Mouse (Mus musculus): ENCODE measurements around the gene Olfr1287.

The Olfr1287 gene

GRCm38 (mm10) chr2:111448842-111449241 lies at the start of gene Olfr1287:
Olfr1287 (plus strand) TSS chr2:111449142.
- DNase-seq: no peak

- no peak for DNase-seq
Observed at GRCm38 (mm10) chr2:111422931-111423330, 26.0 kb upstream of the Olfr1287 start, which contains the start of gene Olfr1286. Olfr1286 (minus strand) TSS chr2:111423115.

GRCm38 (mm10) chr2:111473801-111474200 lies 24.9 kb downstream of the Olfr1287 start, which contains the start of gene Olfr1288:
Olfr1288 (plus strand) TSS chr2:111474101.
- DNase-seq: no peak

- no peak for DNase-seq
Observed at GRCm38 (mm10) chr2:111480519-111480918, 31.6 kb downstream of the Olfr1287 start, which contains the start of gene Olfr1289. Olfr1289 (plus strand) TSS chr2:111480819.

- DNase-seq: no peak
Observed at GRCm38 (mm10) chr2:111493729-111494128, 44.8 kb downstream of the Olfr1287 start, which contains the start of gene Olfr1290. Olfr1290 (minus strand) TSS chr2:111493829.

GRCm38 (mm10) chr2:111496880-111497279 lies 47.9 kb downstream of the Olfr1287 start, which contains the start of gene Olfr1291-ps1:
Olfr1291-ps1 (plus strand) TSS chr2:111497180.
- DNase-seq: no peak
